Mouse (Mus musculus): ENCODE measurements around the gene Myo15b. TPM values are rescaled to one million over a fixed set of nuclear protein-coding genes. Genes with fewer than 3 reads are reported as not detected.

Myo15b gene
- polyA plus RNA-seq, 1 experiment from 2014 or later: 0.10 TPM

DNA sequence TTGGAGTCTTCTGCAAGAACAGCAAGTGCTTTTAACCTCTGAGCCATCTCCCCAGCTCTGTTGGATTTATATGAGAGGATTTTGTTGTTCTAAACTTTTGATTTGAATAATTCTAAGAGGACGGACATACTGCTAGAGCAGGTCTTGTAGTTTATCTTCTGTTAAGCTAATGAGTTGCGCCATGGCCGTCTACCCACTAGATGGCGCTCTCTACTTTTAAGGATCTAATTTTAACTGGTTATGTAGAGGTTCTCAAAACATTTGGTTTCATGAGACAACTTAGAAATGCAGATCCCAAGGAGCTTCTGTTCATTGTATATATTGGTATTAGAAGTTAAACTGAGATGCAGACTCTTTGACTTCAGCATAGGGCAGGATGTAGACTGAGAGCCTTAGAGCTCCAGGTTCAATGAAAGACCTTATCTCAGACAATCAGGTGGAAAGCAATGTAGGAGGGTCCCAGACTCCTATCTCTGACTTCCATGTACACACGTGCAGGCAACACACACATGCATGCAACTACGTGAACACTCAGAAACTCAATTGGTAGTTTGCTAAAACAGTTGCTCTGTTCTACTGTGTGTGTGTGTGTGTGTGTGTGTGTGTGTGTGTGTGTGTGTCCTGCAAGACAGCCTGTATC is 81.6 kb downstream of the Myo15b start:
- Histone ChIP-seq H3K4me1 (replicated peaks) (peaks cover 16% of the 10 kb centered on the region), H3K9me3 (no peaks in the 10 kb centered on the region), H3K9ac (no peak overlapping the region), H3K4me2 (no peak overlapping the region), H3K4me3 (no peak overlapping the region), H3K36me3 (peaks cover 88% of the 10 kb centered on the region), H3K27ac (replicated peaks) (no peak overlapping the region), H3K27me3 (no peaks in the 10 kb centered on the region)
- 43% methylated on average over 6 of the region's 6 CpGs for WGBS
- ATAC-seq (ENCODE audit: low read depth): no peak

DNA sequence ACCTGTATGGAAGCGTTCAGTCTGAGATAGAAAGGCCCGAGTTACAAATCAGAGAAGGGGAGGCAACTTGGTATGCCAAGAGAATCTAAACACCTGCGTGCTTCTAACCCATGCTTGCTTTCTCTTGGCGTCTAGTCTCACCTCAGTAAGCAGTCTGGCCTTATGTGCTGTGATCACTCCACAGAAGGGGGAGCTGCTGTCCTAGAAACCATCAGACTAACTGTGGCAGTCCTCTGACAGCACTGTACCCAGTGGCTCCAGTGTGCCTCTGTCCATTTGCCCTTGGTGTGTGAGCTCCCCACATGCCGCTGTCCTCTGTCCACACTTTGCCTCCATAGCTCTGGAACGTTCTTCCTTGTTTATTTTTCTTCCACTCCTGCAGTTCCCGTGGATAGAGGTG is 83.8 kb downstream of the Myo15b start:
- 89% methylated on average over 7 of the region's 7 CpGs for WGBS
- no peak overlapping the region for H3K9ac ChIP-seq
- H3K9me3 ChIP-seq: no peaks in the 10 kb centered on the region
- no peak overlapping the region for H3K4me3 ChIP-seq
- no peak overlapping the region for H3K27ac ChIP-seq (replicated peaks)
- no peak overlapping the region for H3K4me2 ChIP-seq
- no peaks in the 10 kb centered on the region for H3K27me3 ChIP-seq
- H3K4me1 ChIP-seq (replicated peaks): 0 out of 2 replicates have a peak, but pooled peaks cover 3% of the 10 kb centered on the region
- ATAC-seq (ENCODE audit: low read depth): no peak
- peaks cover 93% of the 10 kb centered on the region for H3K36me3 ChIP-seq

Other genes with a start within 250 kb of the Myo15b start
- 12.0 and 12.5 TPM in 2 replicates for gene Mif4gd, start 245.4 kb upstream of the Myo15b start, polyA plus RNA-seq (2015; fragmentation: Nextera tagmentation; extraction: Ambion mirVana)
- gene Slc25a19, start 230.1 kb upstream of the Myo15b start, polyA plus RNA-seq (2015; fragmentation: Nextera tagmentation; extraction: Ambion mirVana): 33.0 and 37.5 TPM in 2 replicates
- 189 and 191 TPM in 2 replicates for gene Grb2, start 149.8 kb upstream of the Myo15b start, polyA plus RNA-seq (2015; fragmentation: Nextera tagmentation; extraction: Ambion mirVana)
- gene Tmem94, start 93.0 kb upstream of the Myo15b start, polyA plus RNA-seq (2015; fragmentation: Nextera tagmentation; extraction: Ambion mirVana): 25.4 and 25.8 TPM in 2 replicates
- 13.8 and 15.2 TPM in 2 replicates for gene Caskin2, start 44.8 kb upstream of the Myo15b start, polyA plus RNA-seq (2015; fragmentation: Nextera tagmentation; extraction: Ambion mirVana)
- gene Tsen54, start 43.7 kb upstream of the Myo15b start, polyA plus RNA-seq (2015; fragmentation: Nextera tagmentation; extraction: Ambion mirVana): 22.7 and 23.4 TPM in 2 replicates
- gene Llgl2, start 34.4 kb upstream of the Myo15b start, polyA plus RNA-seq (2015; fragmentation: Nextera tagmentation; extraction: Ambion mirVana): 1.4 and 1.8 TPM in 2 replicates
- gene Smim5, start 41.6 kb downstream of the Myo15b start, polyA plus RNA-seq (2015; fragmentation: Nextera tagmentation; extraction: Ambion mirVana): 0.85 and 1.7 TPM in 2 replicates
- gene Smim6, start 53.6 kb downstream of the Myo15b start, polyA plus RNA-seq (2015; fragmentation: Nextera tagmentation; extraction: Ambion mirVana): 0.94 and 1.2 TPM in 2 replicates
- gene Sap30bp, start 74.9 kb downstream of the Myo15b start, polyA plus RNA-seq (2015; fragmentation: Nextera tagmentation; extraction: Ambion mirVana): 57.7 and 59.4 TPM in 2 replicates
- gene Recql5, start 75.1 kb downstream of the Myo15b start, polyA plus RNA-seq (2015; fragmentation: Nextera tagmentation; extraction: Ambion mirVana): 22.5 and 23.5 TPM in 2 replicates
- 1.9 and 2.7 TPM in 2 replicates for gene Itgb4, start 116.3 kb downstream of the Myo15b start, polyA plus RNA-seq (2015; fragmentation: Nextera tagmentation; extraction: Ambion mirVana)
- 73.9 and 74.4 TPM in 2 replicates for gene Galk1, start 154.3 kb downstream of the Myo15b start, polyA plus RNA-seq (2015; fragmentation: Nextera tagmentation; extraction: Ambion mirVana)
- 2,165 and 2,421 TPM in 2 replicates for gene H3f3b, start 169.6 kb downstream of the Myo15b start, polyA plus RNA-seq (2015; fragmentation: Nextera tagmentation; extraction: Ambion mirVana)
- gene Unk, start 171.9 kb downstream of the Myo15b start, polyA plus RNA-seq (2015; fragmentation: Nextera tagmentation; extraction: Ambion mirVana): 32.4 and 33.1 TPM in 2 replicates
- 0.70 and 1.3 TPM in 2 replicates for gene Unc13d, start 219.6 kb downstream of the Myo15b start, polyA plus RNA-seq (2015; fragmentation: Nextera tagmentation; extraction: Ambion mirVana)
- gene Wbp2, start 228.6 kb downstream of the Myo15b start, polyA plus RNA-seq (2015; fragmentation: Nextera tagmentation; extraction: Ambion mirVana): 136 and 153 TPM in 2 replicates